Mouse (Mus musculus): ENCODE data around the gene A930002H24Rik. TPM values are rescaled to one million over a fixed set of nuclear protein-coding genes. Genes with fewer than 3 reads are reported as not detected.

A930002H24Rik gene
- polyA plus RNA-seq (2016; fragmentation: Nextera tagmentation; extraction: Ambion mirVana), result 1.7 and 2.2 TPM in 2 replicates

GRCm38 (mm10) chr17:63863647-63864149 is at the start of gene A930002H24Rik:
TSS of gene A930002H24Rik (minus strand) at chr17:63863791.
- peak within 1 kb of the TSS; percentile 90 for H3K4me2 ChIP-seq
- H3K4me3 ChIP-seq (replicated peaks), result peak within 1 kb of the TSS; percentile 90
- 0 out of 2 replicates have a peak, but pooled peaks cover 6% of the 10 kb centered on the region for H3K27me3 ChIP-seq
- H3K4me1 ChIP-seq, result peaks cover 16% of the 10 kb centered on the region
- ATAC-seq (ENCODE audit: low FRiP score), result peak; percentile 100
- peak within 1 kb of the TSS; percentile 86 for H3K9ac ChIP-seq
- peak within 1 kb of the TSS; percentile 86 for H3K27ac ChIP-seq
- H3K36me3 ChIP-seq (replicated peaks), result no peaks in the 10 kb centered on the region
- WGBS, result under 1% methylated on average over 50 of the region's 55 CpGs
- no peaks in the 10 kb centered on the region for H3K9me3 ChIP-seq

GRCm38 (mm10) chr17:63909297-63909696 is 45.7 kb upstream of the A930002H24Rik start:
- no peak overlapping the region for H3K27ac ChIP-seq
- no peak for ATAC-seq (ENCODE audit: low FRiP score)
- H3K9ac ChIP-seq, result no peak overlapping the region
- 0 out of 2 replicates have a peak, but pooled peaks cover 3% of the 10 kb centered on the region for H3K36me3 ChIP-seq (replicated peaks)
- WGBS, result 94% methylated on average over 4 of the region's 4 CpGs
- no peak overlapping the region for H3K4me2 ChIP-seq
- H3K4me3 ChIP-seq (replicated peaks), result no peak overlapping the region
- no peaks in the 10 kb centered on the region for H3K4me1 ChIP-seq
- H3K9me3 ChIP-seq, result no peaks in the 10 kb centered on the region
- H3K27me3 ChIP-seq, result no peaks in the 10 kb centered on the region

- ATAC-seq (ENCODE audit: low FRiP score), result no peak
- Histone ChIP-seq H3K4me1 (no peaks in the 10 kb centered on the region), H3K36me3 (replicated peaks) (peaks cover 4% of the 10 kb centered on the region; the same call in 1 of the 2 replicates), H3K9ac (no peak overlapping the region), H3K9me3 (no peaks in the 10 kb centered on the region), H3K4me3 (replicated peaks) (no peak overlapping the region), H3K27ac (no peak overlapping the region), H3K4me2 (no peak overlapping the region), H3K27me3 (no peaks in the 10 kb centered on the region)
- 65% methylated on average over 7 of the region's 7 CpGs for WGBS
Observed at GRCm38 (mm10) chr17:63897050-63897449, 33.5 kb upstream of the A930002H24Rik start.

GRCm38 (mm10) chr17:63895829-63896228 is 32.2 kb upstream of the A930002H24Rik start:
- no peaks in the 10 kb centered on the region for H3K9me3 ChIP-seq
- no peak for ATAC-seq (ENCODE audit: low FRiP score)
- H3K27me3 ChIP-seq, result no peaks in the 10 kb centered on the region
- no peak overlapping the region for H3K4me3 ChIP-seq (replicated peaks)
- peaks cover 4% of the 10 kb centered on the region; the same call in 1 of the 2 replicates for H3K36me3 ChIP-seq (replicated peaks)
- no peak overlapping the region for H3K9ac ChIP-seq
- no peaks in the 10 kb centered on the region for H3K4me1 ChIP-seq
- no peak overlapping the region for H3K27ac ChIP-seq
- 88% methylated on average over 3 of the region's 3 CpGs for WGBS
- no peak overlapping the region for H3K4me2 ChIP-seq

GRCm38 (mm10) chr17:63890611-63891010 is 27.0 kb upstream of the A930002H24Rik start:
- H3K27ac ChIP-seq, result no peak overlapping the region
- no peaks in the 10 kb centered on the region for H3K4me1 ChIP-seq
- no peak for ATAC-seq (ENCODE audit: low FRiP score)
- H3K9me3 ChIP-seq, result no peaks in the 10 kb centered on the region
- H3K4me2 ChIP-seq, result no peak overlapping the region
- H3K9ac ChIP-seq, result no peak overlapping the region
- H3K27me3 ChIP-seq, result no peaks in the 10 kb centered on the region
- H3K4me3 ChIP-seq (replicated peaks), result no peak overlapping the region
- no peaks in the 10 kb centered on the region for H3K36me3 ChIP-seq (replicated peaks)

- H3K4me3 ChIP-seq (replicated peaks), result no peak overlapping the region
- H3K27ac ChIP-seq, result no peak overlapping the region
- H3K9ac ChIP-seq, result no peak overlapping the region
- no peak overlapping the region for H3K4me2 ChIP-seq
- H3K9me3 ChIP-seq, result no peaks in the 10 kb centered on the region
- no peaks in the 10 kb centered on the region for H3K27me3 ChIP-seq
- ATAC-seq (ENCODE audit: low FRiP score), result no peak
- no peaks in the 10 kb centered on the region for H3K36me3 ChIP-seq (replicated peaks)
- WGBS, result 97% methylated on average over 2 of the region's 2 CpGs
- no peaks in the 10 kb centered on the region for H3K4me1 ChIP-seq
Observed at GRCm38 (mm10) chr17:63886988-63887387, 23.4 kb upstream of the A930002H24Rik start.

- H3K36me3 ChIP-seq (replicated peaks), result no peaks in the 10 kb centered on the region
- no peak overlapping the region for H3K9ac ChIP-seq
- H3K4me1 ChIP-seq, result no peaks in the 10 kb centered on the region
- H3K27ac ChIP-seq, result no peak overlapping the region
- WGBS, result 88% methylated on average over 4 of the region's 4 CpGs
- H3K9me3 ChIP-seq, result no peaks in the 10 kb centered on the region
- no peaks in the 10 kb centered on the region for H3K27me3 ChIP-seq
- ATAC-seq (ENCODE audit: low FRiP score), result no peak
- no peak overlapping the region for H3K4me2 ChIP-seq
- no peak overlapping the region for H3K4me3 ChIP-seq (replicated peaks)
Observed at GRCm38 (mm10) chr17:63880009-63880408, 16.4 kb upstream of the A930002H24Rik start.

- ATAC-seq (ENCODE audit: low FRiP score), result peak; percentile 57; the same call in 1 of the 2 replicates
- no peak overlapping the region for H3K4me3 ChIP-seq (replicated peaks)
- WGBS, result 85% methylated on average over 4 of the region's 4 CpGs
Observed at GRCm38 (mm10) chr17:63878889-63879288, 15.3 kb upstream of the A930002H24Rik start.

GRCm38 (mm10) chr17:63871773-63872172 is 8.2 kb upstream of the A930002H24Rik start:
- Histone ChIP-seq H3K27ac (no peak overlapping the region), H3K4me2 (no peak overlapping the region), H3K27me3 (no peaks in the 10 kb centered on the region), H3K9me3 (no peaks in the 10 kb centered on the region), H3K36me3 (replicated peaks) (no peaks in the 10 kb centered on the region), H3K4me3 (replicated peaks) (no peak overlapping the region), H3K9ac (no peak overlapping the region), H3K4me1 (no peaks in the 10 kb centered on the region)
- no peak for ATAC-seq (ENCODE audit: low FRiP score)
- 93% methylated on average over 7 of the region's 7 CpGs for WGBS

More at GRCm38 (mm10) chr17:63878889-63879288, 15.3 kb upstream of the A930002H24Rik start:
- Histone ChIP-seq H3K9ac (no peak overlapping the region), H3K27me3 (no peaks in the 10 kb centered on the region), H3K27ac (no peak overlapping the region), H3K9me3 (no peaks in the 10 kb centered on the region), H3K36me3 (replicated peaks) (no peaks in the 10 kb centered on the region), H3K4me1 (no peaks in the 10 kb centered on the region), H3K4me2 (no peak overlapping the region)

GRCm38 (mm10) chr17:63864171-63864571 is 580 bp upstream of the A930002H24Rik start:
- peak; percentile 75 for ATAC-seq (ENCODE audit: low FRiP score)
- Histone ChIP-seq H3K9me3 (no peaks in the 10 kb centered on the region), H3K9ac (peak overlapping the region; percentile 86), H3K27ac (peak overlapping the region; percentile 86), H3K4me1 (peaks cover 16% of the 10 kb centered on the region), H3K27me3 (0 out of 2 replicates have a peak, but pooled peaks cover 4% of the 10 kb centered on the region), H3K4me3 (replicated peaks) (peak overlapping the region; percentile 90), H3K4me2 (peak overlapping the region; percentile 75), H3K36me3 (replicated peaks) (no peaks in the 10 kb centered on the region)
- 2% methylated on average over 18 of the region's 48 CpGs for WGBS

GRCm38 (mm10) chr17:63863012-63863630 is 470 bp downstream of the A930002H24Rik start, which contains the start of gene Fer:
TSS of gene Fer (plus strand) at chr17:63863062.
- Histone ChIP-seq H3K4me3 (replicated peaks) (peak within 1 kb of the TSS; percentile 90), H3K9ac (peak within 1 kb of the TSS; percentile 86), H3K4me2 (peak within 1 kb of the TSS; percentile 90), H3K4me1 (peaks cover 16% of the 10 kb centered on the region), H3K9me3 (no peaks in the 10 kb centered on the region), H3K27me3 (0 out of 2 replicates have a peak, but pooled peaks cover 6% of the 10 kb centered on the region), H3K27ac (peak within 1 kb of the TSS; percentile 86), H3K36me3 (replicated peaks) (no peaks in the 10 kb centered on the region)
- WGBS, result 2% methylated on average over 41 of the region's 41 CpGs
- no peak for ATAC-seq (ENCODE audit: low FRiP score)

GRCm38 (mm10) chr17:63862399-63862798 is 1.2 kb downstream of the A930002H24Rik start:
- 80% methylated on average over 3 of the region's 3 CpGs for WGBS
- no peaks in the 10 kb centered on the region for H3K9me3 ChIP-seq
- no peak overlapping the region for H3K27ac ChIP-seq
- H3K36me3 ChIP-seq (replicated peaks), result no peaks in the 10 kb centered on the region
- peaks cover 16% of the 10 kb centered on the region for H3K4me1 ChIP-seq
- no peak overlapping the region for H3K4me3 ChIP-seq (replicated peaks)
- H3K4me2 ChIP-seq, result no peak overlapping the region
- 0 out of 2 replicates have a peak, but pooled peaks cover 6% of the 10 kb centered on the region for H3K27me3 ChIP-seq
- H3K9ac ChIP-seq, result no peak overlapping the region
- no peak for ATAC-seq (ENCODE audit: low FRiP score)

- Histone ChIP-seq H3K4me2 (no peak overlapping the region), H3K4me3 (replicated peaks) (no peak overlapping the region), H3K27me3 (0 out of 2 replicates have a peak, but pooled peaks cover 6% of the 10 kb centered on the region), H3K27ac (no peak overlapping the region), H3K9me3 (no peaks in the 10 kb centered on the region), H3K9ac (no peak overlapping the region), H3K36me3 (replicated peaks) (no peaks in the 10 kb centered on the region), H3K4me1 (peaks cover 16% of the 10 kb centered on the region)
- WGBS, result 44% methylated on average over 4 of the region's 4 CpGs
- no peak for ATAC-seq (ENCODE audit: low FRiP score)
Observed at GRCm38 (mm10) chr17:63860988-63861387, 2.6 kb downstream of the A930002H24Rik start.
